Mouse (Mus musculus): ENCODE measurements around the gene Coro2a.

- TF ChIP-seq CTCF (IDR thresholded peaks at IDR 0.05; ENCODE audit: extremely low read depth, insufficient read length, insufficient replicate concordance, low read depth, low read length) (no peak), POLR2A (IDR thresholded peaks at IDR 0.05; ENCODE audit: low read depth, low read length) (no peak)
These were observed 16.8 kb downstream of the Coro2a start for GRCm38 (mm10) chr4:46585041-46585810.

All from small intestine, adult 2 months (tissue).